Mouse (Mus musculus): ENCODE data around the gene Gal3st3. TPM values are rescaled to one million over a fixed set of nuclear protein-coding genes. Genes with fewer than 3 reads are reported as not detected.
"Not testable (repeated sequence)": the region's sequence is repeated elsewhere in the genome, so short reads cannot be mapped to it uniquely, and the experiment has no call there.

Gal3st3 gene
- polyA plus RNA-seq, 1 experiment from 2014 or later, result 4.7 TPM

DNA sequence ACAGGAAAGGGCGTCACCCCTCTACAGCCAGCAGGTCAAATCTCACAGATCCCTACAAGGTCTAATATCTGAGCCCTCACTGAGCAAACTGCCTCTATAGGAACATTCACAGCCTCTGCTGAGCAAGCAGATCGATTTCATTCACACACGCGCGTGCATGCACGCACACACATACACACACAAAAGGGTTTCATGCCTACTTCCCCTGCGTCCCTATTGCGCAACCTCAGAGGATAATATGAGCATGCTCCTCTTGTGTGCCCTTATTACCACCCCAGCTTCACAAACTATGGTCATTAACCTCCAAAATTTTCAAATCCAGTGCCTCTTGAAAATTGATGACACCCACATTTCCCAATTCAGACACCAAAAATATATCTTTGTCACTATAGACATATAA lies 15.1 kb downstream of the Gal3st3 start:
- no peak for ATAC-seq (ENCODE audit: insufficient number of reproducible peaks, low FRiP score, low TSS enrichment, low read depth)
- H3K9me3 ChIP-seq, result no peaks in the 10 kb centered on the region
- no peak overlapping the region for H3K4me3 ChIP-seq
- 86% methylated on average over 8 of the region's 8 CpGs for WGBS
- no peak overlapping the region for H3K9ac ChIP-seq
- no peaks in the 10 kb centered on the region for H3K4me1 ChIP-seq
- no peaks in the 10 kb centered on the region for H3K27me3 ChIP-seq
- H3K36me3 ChIP-seq, result no peaks in the 10 kb centered on the region
- H3K4me2 ChIP-seq, result no peak overlapping the region
- no peak overlapping the region for H3K27ac ChIP-seq

DNA sequence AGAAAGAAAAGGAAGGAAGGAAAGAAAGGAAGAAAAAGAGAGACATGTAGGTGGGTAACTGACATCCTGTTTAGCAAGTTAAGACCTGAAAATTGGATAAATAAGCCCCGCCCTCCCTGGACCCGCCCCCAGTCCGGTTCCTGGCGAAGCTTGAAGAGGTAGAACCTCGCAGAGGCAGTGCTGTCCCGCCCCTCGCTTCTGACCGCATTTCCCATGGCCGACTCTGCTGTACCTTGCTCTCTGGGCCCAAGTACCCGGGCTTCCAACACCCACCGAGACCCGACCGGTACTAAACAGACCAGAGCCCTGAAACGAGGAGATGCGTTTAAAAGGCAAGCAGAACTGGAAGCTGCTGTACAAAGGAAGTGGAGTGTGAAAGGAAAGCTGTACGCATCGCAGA lies 25.7 kb downstream of the Gal3st3 start:
- Histone ChIP-seq H3K27me3 (no peaks in the 10 kb centered on the region), H3K4me2 (no peak overlapping the region), H3K9ac (no peak overlapping the region), H3K4me1 (no peaks in the 10 kb centered on the region), H3K36me3 (no peaks in the 10 kb centered on the region), H3K9me3 (no peaks in the 10 kb centered on the region), H3K27ac (no peak overlapping the region), H3K4me3 (no peak overlapping the region)
- no peak for ATAC-seq (ENCODE audit: insufficient number of reproducible peaks, low FRiP score, low TSS enrichment, low read depth)
- WGBS, result 62% methylated on average over 17 of the region's 17 CpGs

DNA sequence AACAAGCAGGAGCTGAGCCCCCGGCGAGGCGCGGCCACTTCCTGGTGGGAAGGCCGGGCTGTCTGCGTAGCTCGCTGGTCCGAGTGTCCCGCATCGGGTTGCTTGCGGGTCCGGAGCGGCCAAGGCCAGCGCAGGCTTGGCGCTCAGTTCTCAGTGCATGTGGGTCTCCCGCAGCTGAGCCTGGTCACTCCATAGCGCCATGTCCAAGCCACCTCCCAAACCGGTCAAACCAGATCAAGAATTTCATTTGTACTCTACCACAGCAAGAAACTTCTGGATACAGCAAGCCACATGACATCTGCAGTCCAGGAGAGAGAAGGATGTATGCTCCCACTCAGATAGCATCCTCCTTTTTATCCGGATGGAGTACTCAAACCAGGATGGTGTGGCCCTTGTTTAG lies 29.8 kb downstream of the Gal3st3 start:
- no peaks in the 10 kb centered on the region for H3K27me3 ChIP-seq
- no peak for ATAC-seq (ENCODE audit: insufficient number of reproducible peaks, low FRiP score, low TSS enrichment, low read depth)

DNA sequence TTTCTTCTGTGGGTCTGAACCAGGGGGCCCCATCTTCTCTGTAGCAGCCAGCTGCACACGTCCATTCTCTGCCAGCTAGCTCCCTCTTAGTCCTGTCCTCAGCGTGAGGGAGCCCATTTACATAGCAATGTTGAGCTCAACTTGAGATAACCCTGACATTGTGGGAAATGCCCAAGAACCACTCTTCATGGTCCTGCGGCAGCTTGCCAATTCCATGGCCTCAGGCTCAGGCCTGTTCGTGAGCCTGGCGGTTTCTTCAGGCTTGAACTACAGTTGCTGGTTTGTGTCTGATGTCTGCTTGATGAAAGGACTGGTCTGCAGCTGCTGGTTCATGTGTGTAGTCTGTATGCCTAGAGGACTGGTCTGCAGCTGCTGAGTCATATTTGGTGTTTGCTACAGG lies 36.6 kb downstream of the Gal3st3 start:
- no peaks in the 10 kb centered on the region for H3K4me1 ChIP-seq

More for the DNA sequence above, 29.8 kb downstream of the Gal3st3 start:
- Histone ChIP-seq H3K27ac (no peak overlapping the region), H3K9me3 (no peaks in the 10 kb centered on the region), H3K4me3 (no peak overlapping the region), H3K4me1 (no peaks in the 10 kb centered on the region), H3K9ac (no peak overlapping the region), H3K4me2 (no peak overlapping the region), H3K36me3 (no peaks in the 10 kb centered on the region)
- WGBS, result 71% methylated on average over 19 of the region's 19 CpGs

DNA sequence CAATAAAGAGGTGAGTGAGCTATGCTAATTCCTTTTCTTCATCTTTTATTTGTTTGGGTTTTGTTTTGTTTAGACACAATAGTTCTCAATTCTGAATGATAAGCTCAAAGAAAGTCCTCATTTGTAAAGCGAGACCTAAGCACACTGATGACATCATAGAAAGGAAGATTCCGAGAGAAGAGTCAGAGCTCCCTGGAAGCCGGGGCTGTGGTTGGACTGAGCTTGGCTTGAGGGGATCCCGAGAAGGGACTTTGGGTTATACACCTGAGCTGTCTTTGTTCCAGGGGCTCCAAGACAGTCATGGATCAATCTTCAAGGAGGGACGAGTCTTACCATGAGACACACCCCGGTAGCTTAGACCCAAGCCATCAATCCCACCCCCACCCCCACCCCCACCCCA lies 37.3 kb downstream of the Gal3st3 start, which contains the start of gene Catsper1:
Gene Catsper1, plus strand, starts transcription at position 301 of the 400 bp plus-strand sequence.
- WGBS, result 85% methylated on average over 6 of the region's 6 CpGs
- H3K9ac ChIP-seq, result no peak within 1 kb of the TSS
- no peaks in the 10 kb centered on the region for H3K4me1 ChIP-seq
- H3K36me3 ChIP-seq, result no peaks in the 10 kb centered on the region
- H3K27me3 ChIP-seq, result no peaks in the 10 kb centered on the region
- H3K4me3 ChIP-seq, result no peak within 1 kb of the TSS
- no peaks in the 10 kb centered on the region for H3K9me3 ChIP-seq
- no peak within 1 kb of the TSS for H3K4me2 ChIP-seq
- no peak within 1 kb of the TSS for H3K27ac ChIP-seq
- ATAC-seq (ENCODE audit: insufficient number of reproducible peaks, low FRiP score, low TSS enrichment, low read depth), result no peak

More for the DNA sequence above, 36.6 kb downstream of the Gal3st3 start:
- H3K9ac ChIP-seq, result no peak overlapping the region
- no peak overlapping the region for H3K27ac ChIP-seq
- H3K27me3 ChIP-seq, result no peaks in the 10 kb centered on the region
- no peaks in the 10 kb centered on the region for H3K9me3 ChIP-seq
- H3K4me2 ChIP-seq, result no peak overlapping the region
- ATAC-seq (ENCODE audit: insufficient number of reproducible peaks, low FRiP score, low TSS enrichment, low read depth), result no peak
- no peak overlapping the region for H3K4me3 ChIP-seq
- WGBS, result 73% methylated on average over 5 of the region's 5 CpGs
- H3K36me3 ChIP-seq, result no peaks in the 10 kb centered on the region

DNA sequence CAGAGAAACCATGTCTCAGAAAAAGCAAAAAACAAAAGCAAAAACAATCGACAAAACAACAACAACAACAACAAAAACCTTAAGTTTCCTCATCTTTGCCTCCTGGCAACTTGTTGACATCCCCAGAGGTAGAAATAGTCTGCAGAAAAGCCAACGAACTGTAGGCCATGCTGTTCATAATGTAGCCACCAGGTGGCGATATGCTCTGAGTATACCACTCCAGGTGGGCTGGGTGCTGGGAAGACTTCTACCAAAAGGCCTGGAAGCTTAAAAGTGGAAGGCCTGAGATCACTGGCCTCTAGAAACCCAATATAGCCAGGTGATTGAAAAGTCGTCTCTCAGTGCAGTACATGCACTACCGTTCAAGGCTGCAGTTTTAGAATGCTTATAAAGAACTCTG lies 39.8 kb downstream of the Gal3st3 start:
- H3K4me2 ChIP-seq, result no peak overlapping the region
- H3K4me1 ChIP-seq, result no peaks in the 10 kb centered on the region

DNA sequence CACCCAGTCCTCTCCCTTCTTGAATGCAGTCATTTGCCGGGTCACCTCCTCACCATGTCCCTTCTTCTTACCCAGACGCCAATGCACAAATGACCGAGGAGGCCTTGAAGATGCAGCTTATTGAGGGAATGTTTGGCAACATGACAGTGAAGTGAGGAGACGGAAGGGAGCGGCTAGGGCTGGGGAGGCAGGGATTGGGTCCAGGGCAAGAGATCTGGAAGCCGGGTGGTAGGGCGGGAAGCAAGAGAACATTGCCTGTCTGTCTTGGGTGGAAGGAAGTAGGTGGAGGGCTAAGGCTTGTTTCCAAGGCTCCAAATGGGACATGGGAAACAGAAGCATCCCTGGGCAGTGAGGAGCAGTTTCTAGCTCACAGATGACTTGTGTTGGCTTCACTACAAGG lies 43.2 kb downstream of the Gal3st3 start:
- WGBS, result 90% methylated on average over 7 of the region's 7 CpGs
- H3K27ac ChIP-seq, result no peak overlapping the region
- H3K4me2 ChIP-seq, result no peak overlapping the region
- H3K4me3 ChIP-seq, result no peak overlapping the region
- H3K9ac ChIP-seq, result no peak overlapping the region
- ATAC-seq (ENCODE audit: insufficient number of reproducible peaks, low FRiP score, low TSS enrichment, low read depth), result no peak
- H3K27me3 ChIP-seq, result no peaks in the 10 kb centered on the region
- no peaks in the 10 kb centered on the region for H3K9me3 ChIP-seq
- no peaks in the 10 kb centered on the region for H3K4me1 ChIP-seq
- no peaks in the 10 kb centered on the region for H3K36me3 ChIP-seq

More for the DNA sequence above, 39.8 kb downstream of the Gal3st3 start:
- WGBS, result 18% methylated on average over 5 of the region's 5 CpGs
- H3K4me3 ChIP-seq, result no peak overlapping the region
- no peak overlapping the region for H3K27ac ChIP-seq
- H3K9ac ChIP-seq, result no peak overlapping the region
- no peaks in the 10 kb centered on the region for H3K27me3 ChIP-seq
- ATAC-seq (ENCODE audit: insufficient number of reproducible peaks, low FRiP score, low TSS enrichment, low read depth), result no peak
- H3K36me3 ChIP-seq, result no peaks in the 10 kb centered on the region
- no peaks in the 10 kb centered on the region for H3K9me3 ChIP-seq

DNA sequence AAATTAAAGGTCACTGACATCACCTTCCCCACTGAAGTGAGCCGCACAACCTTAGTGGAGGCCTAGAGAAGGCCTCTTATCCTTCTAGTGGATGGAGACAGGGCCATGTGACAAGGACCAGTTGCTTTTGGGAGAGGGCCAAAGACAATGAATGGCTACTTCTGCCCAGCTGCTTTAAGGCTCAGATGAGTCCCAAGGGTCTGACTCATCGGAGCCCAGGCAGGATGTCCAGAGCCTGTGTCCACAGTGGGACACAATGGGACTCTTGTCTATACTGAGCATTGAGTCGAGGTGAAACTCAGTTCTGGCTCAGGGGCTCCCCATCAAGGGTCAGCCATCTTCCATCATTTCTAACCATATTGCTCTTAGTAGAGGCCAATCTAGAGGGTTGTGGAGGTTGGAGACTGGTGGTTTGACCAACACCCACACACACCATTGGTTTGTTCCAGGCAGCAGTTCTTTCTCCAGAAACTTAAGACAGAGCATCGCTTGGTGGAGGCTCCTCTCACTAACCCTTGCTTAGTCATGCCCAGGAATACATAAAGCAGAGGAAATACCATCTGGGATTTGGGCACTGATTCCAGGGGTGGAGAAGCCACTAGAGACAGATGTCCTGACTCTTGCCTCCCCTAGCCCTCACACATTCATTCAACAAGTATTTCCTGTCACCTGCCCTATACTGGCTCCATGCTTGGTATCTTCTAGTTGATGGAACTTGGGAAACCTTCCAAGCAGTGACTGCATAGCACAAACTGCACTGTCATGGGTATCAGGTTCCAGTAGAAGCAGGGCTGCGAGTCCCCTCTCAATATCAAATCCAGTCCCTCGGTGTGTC lies 47.4 kb downstream of the Gal3st3 start:
- no peaks in the 10 kb centered on the region for H3K9me3 ChIP-seq
- no peak for ATAC-seq (ENCODE audit: insufficient number of reproducible peaks, low FRiP score, low TSS enrichment, low read depth)
- H3K27ac ChIP-seq, result no peak overlapping the region
- no peak overlapping the region for H3K4me2 ChIP-seq
- whole genome bisulfite sequencing, result 67% methylated on average over 6 of the region's 6 CpGs
- peaks cover 13% of the 10 kb centered on the region; the same call in 1 of the 2 replicates for H3K27me3 ChIP-seq
- H3K36me3 ChIP-seq, result no peaks in the 10 kb centered on the region
- peaks cover 15% of the 10 kb centered on the region for H3K4me1 ChIP-seq
- H3K4me3 ChIP-seq, result no peak overlapping the region
- H3K9ac ChIP-seq, result no peak overlapping the region

DNA sequence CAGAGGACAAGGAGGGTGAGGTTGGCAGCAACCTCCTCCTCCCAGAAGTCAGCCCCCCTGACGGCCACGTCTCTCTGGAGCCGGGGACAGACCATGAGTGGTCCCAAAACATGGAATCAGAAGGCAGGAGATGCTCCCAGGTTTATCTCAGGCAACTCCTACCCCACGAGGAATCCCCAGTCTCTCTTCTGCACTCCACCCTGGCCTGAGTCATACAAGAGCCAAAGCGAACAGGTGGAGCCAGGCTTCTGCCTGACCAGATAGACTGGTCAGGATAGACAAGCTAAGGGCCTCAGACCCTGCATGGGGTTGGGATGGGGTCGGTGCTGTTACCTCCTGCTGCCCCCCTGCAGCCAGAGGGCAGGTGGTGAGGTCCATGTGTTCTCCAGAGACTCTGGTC lies 49.9 kb downstream of the Gal3st3 start:
- Histone ChIP-seq H3K9me3 (no peaks in the 10 kb centered on the region), H3K27me3 (peaks cover 13% of the 10 kb centered on the region; the same call in 1 of the 2 replicates), H3K4me1 (peaks cover 15% of the 10 kb centered on the region), H3K9ac (no peak overlapping the region), H3K4me2 (no peak overlapping the region), H3K27ac (no peak overlapping the region), H3K36me3 (no peaks in the 10 kb centered on the region), H3K4me3 (no peak overlapping the region)
- no peak for ATAC-seq (ENCODE audit: insufficient number of reproducible peaks, low FRiP score, low TSS enrichment, low read depth)
- 69% methylated on average over 6 of the region's 6 CpGs for WGBS

DNA sequence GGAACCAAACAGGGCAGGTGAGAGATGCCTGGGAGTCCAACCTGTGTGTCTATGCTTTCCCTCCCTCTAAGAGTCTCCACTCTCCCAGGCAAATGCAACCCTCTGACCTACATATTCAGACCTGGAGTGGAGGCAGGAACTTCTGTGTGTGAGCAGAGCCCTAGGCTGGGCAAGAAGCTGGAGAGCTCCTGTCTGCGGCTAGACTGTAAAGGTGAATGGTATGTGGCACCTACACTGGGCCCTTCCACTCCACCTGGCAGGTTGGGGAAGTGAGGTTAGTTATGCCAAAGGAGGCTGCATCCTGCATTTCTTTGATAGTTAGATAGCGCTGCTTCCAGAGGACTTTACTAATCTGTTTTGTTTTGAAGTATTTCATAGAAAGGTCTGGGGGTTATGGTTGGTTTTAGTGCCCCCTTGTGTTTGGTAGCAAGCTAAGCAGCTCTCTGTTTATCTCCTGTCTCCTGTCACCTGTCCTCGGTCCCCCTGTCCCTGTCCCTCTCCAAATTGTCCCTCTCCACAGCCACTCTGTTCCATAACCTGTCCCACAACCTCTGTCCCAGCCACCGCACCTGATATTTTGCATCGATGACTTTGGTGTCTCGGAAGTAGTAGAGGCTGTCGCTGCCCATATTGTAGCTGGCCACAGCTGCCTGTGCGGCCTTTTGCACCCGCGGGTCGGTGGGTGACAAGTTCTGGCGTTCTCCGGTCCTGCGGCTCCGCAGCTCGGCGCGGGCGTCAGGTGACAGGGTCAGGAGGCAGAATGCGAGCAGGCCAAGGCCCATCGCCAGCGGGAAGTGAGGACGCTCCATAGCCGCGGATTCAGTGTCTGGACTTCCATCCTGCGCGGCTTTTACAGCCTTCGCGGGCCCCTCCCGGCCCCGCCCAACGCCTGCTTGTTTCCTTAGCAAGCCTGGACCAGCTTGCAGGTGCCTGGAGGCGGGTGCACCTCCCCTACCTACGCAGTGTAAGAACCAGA lies 50.7 kb downstream of the Gal3st3 start:
- 0 out of 2 replicates have a peak overlapping the region, but pooled peaks have one; percentile 20 for H3K9ac ChIP-seq
- no peaks in the 10 kb centered on the region for H3K9me3 ChIP-seq
- H3K36me3 ChIP-seq, result no peaks in the 10 kb centered on the region
- ATAC-seq (ENCODE audit: insufficient number of reproducible peaks, low FRiP score, low TSS enrichment, low read depth), result peak; percentile 22; the same call in 1 of the 2 replicates
- peak overlapping the region; percentile 60 for H3K4me2 ChIP-seq
- H3K4me1 ChIP-seq, result peaks cover 15% of the 10 kb centered on the region
- no peak overlapping the region for H3K27ac ChIP-seq
- H3K4me3 ChIP-seq, result peak overlapping the region; percentile 37
- peaks cover 13% of the 10 kb centered on the region; the same call in 1 of the 2 replicates for H3K27me3 ChIP-seq
- 5% methylated on average over 34 of the region's 34 CpGs for WGBS

DNA sequence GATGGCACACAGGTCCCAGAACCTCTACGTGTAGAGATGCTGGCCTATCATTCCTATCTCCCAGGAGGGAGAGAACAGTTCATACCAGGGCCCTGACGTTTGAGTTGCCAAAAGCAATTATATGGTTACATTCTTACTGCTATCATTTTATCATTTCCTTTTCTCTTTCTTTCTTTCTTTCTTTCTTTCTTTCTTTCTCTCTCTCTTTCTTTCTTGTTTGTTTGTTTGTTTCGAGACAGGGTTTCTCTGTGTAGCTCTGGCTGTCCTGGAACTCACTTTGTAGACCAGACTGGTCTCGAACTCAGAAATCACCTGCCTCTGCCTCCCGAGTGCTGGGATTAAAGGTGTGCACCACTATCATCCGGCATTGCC lies 51.4 kb downstream of the Gal3st3 start, which contains the start of gene Cst6:
Gene Cst6, minus strand, starts transcription at position 73 of the 372 bp plus-strand sequence.
- Histone ChIP-seq H3K27me3 (peaks cover 13% of the 10 kb centered on the region; the same call in 1 of the 2 replicates), H3K4me3 (peak within 1 kb of the TSS; percentile 37), H3K9ac (0 out of 2 replicates have a peak within 1 kb of the TSS, but pooled peaks have one; percentile 20), H3K4me2 (peak within 1 kb of the TSS; percentile 60), H3K4me1 (peaks cover 15% of the 10 kb centered on the region)
- H3K36me3 ChIP-seq; H3K9me3 ChIP-seq; H3K27ac ChIP-seq; ATAC-seq (ENCODE audit: insufficient number of reproducible peaks, low FRiP score, low TSS enrichment, low read depth): not testable (repeated sequence)
- WGBS, result 64% methylated on average over 6 of the region's 6 CpGs
